Mouse (Mus musculus) limb, embryonic 14.5 days (tissue): Measurements from ENCODE around the gene Tlx3. TPM values are rescaled to one million over a fixed set of nuclear protein-coding genes. Genes with fewer than 3 reads are reported as not detected.

Experiments used
- ATAC-seq: fragments of 200-750 bp; cut with Nextera tagmentation; 2 replicates; pipeline ENCODE4 v1.8.0; 2017; ENCODE audit warnings: low read depth, moderate number of reproducible peaks, moderate TSS enrichment; ENCODE audit not compliant: low FRiP score
- DNase-seq: peaks from one replicate; pipeline ENCODE4 v3.0.0-alpha.2; 2015; ENCODE audit warnings: low spot score
- H3K27ac ChIP-seq: fragments of 300-500 bp; sonication (generic); replicated peaks from 2 replicates; pipeline ENCODE4 v1.5.1; 2014; ENCODE audit warnings: low read depth, mild to moderate bottlenecking, low read length, moderate library complexity, mixed read lengths
- H3K27me3 ChIP-seq: fragments of 300-500 bp; sonication (generic); 2 replicates; pipeline ENCODE4 v1.6.1; 2014; ENCODE audit warnings: low read length, mixed read lengths; ENCODE audit not compliant: control insufficient read depth, insufficient read depth
- H3K36me3 ChIP-seq: fragments of 300-500 bp; sonication (generic); 2 replicates; pipeline ENCODE4 v1.6.1; 2014; ENCODE audit warnings: mild to moderate bottlenecking, low read length, moderate library complexity, mixed read lengths; ENCODE audit not compliant: control insufficient read depth, insufficient read depth
- H3K4me1 ChIP-seq: fragments of 300-500 bp; sonication (generic); 2 replicates; pipeline ENCODE4 v1.6.1; 2014; ENCODE audit warnings: antibody characterized with exemption, low read length, mixed read lengths; ENCODE audit not compliant: control insufficient read depth, insufficient read depth
- H3K4me2 ChIP-seq: fragments of 300-500 bp; sonication (generic); replicated peaks from 2 replicates; pipeline ENCODE4 v1.6.1; 2014; ENCODE audit warnings: low read depth, mild to moderate bottlenecking, low read length, moderate library complexity; ENCODE audit not compliant: severe bottlenecking
- H3K4me3 ChIP-seq: fragments of 300-500 bp; sonication (generic); replicated peaks from 2 replicates; pipeline ENCODE4 v1.5.1; 2014; ENCODE audit warnings: low read length
- H3K9ac ChIP-seq: fragments of 300-500 bp; sonication (generic); 2 replicates; pipeline ENCODE4 v1.6.1; 2014; ENCODE audit warnings: mild to moderate bottlenecking, low read depth, low read length, moderate library complexity; ENCODE audit not compliant: severe bottlenecking
- H3K9me3 ChIP-seq: fragments of 300-500 bp; sonication (generic); 2 replicates; pipeline ENCODE4 v1.6.1; 2016; ENCODE audit warnings: low read length; ENCODE audit not compliant: control insufficient read depth
- POLR2A ChIP-seq: fragments of 200-500 bp; IDR thresholded peaks from 2 replicates; pipeline ENCODE4 v1.8.0; 2012; ENCODE audit warnings: inconsistent platforms, mild to moderate bottlenecking, moderate library complexity, borderline replicate concordance; ENCODE audit not compliant: insufficient read depth, insufficient read length; ENCODE audit errors: extremely low read depth
- WGBS: fragments of 180-500 bp; shearing (Covaris S2); extraction: QIAGEN DNeasy Blood & Tissue Kit; methylation state at CpG from one replicate; pipeline ENCODE4 v1.1.7; 2014; 5-methylcytosine and 5-hydroxymethylcytosine counted together
- polyA plus RNA-seq, 2 experiments: library from polyadenylated mRNA; depleted of rRNA in 1 of 2; stranded (reverse) in 1 of 2; unstranded in 1 of 2; fragments of >200 nt; fragmentation: Nextera tagmentation in 1 of 2; extraction: Ambion mirVana in 1 of 2; gene quantifications; 2 replicates each; pipeline versions ENCODE4 v1.2.1 to v1.2.3; 2012 to 2014

Tlx3 gene
- polyA plus RNA-seq, 2 experiments: 0.08 TPM; not detected in 1

GRCm38 (mm10) chr11:33151128-33151779 lies 52.1 kb downstream of the Tlx3 start:
- TF ChIP-seq POLR2A: no peak
- no peaks in the 10 kb centered on the region for H3K9me3 ChIP-seq
- no peak overlapping the region for H3K9ac ChIP-seq
- H3K36me3 ChIP-seq: peaks cover 62% of the 10 kb centered on the region
- 78% methylated on average over 3 of the region's 3 CpGs for WGBS
- H3K4me1 ChIP-seq: peaks cover 8% of the 10 kb centered on the region; the same call in 1 of the 2 replicates
- H3K4me3 ChIP-seq: no peak overlapping the region
- no peak for ATAC-seq
- no peaks in the 10 kb centered on the region for H3K27me3 ChIP-seq
- H3K27ac ChIP-seq: no peak overlapping the region
- no peak overlapping the region for H3K4me2 ChIP-seq
- DNase-seq: no peak

Other genes starting within 250 kb of the Tlx3 start
- gene Fgf18, start 56.2 kb downstream of the Tlx3 start, polyA plus RNA-seq (2012; rRNA removed): 15.8 and 18.5 TPM in 2 replicates
- gene Fgf18, start 56.2 kb downstream of the Tlx3 start, polyA plus RNA-seq (2014; fragmentation: Nextera tagmentation; extraction: Ambion mirVana): 24.0 and 24.5 TPM in 2 replicates
- 633 and 1,234 TPM in 2 replicates for gene Npm1, start 40.4 kb downstream of the Tlx3 start, polyA plus RNA-seq (2012; rRNA removed)
- gene Npm1, start 40.4 kb downstream of the Tlx3 start, polyA plus RNA-seq (2014; fragmentation: Nextera tagmentation; extraction: Ambion mirVana): 1,104 and 1,131 TPM in 2 replicates
- gene Gm12117, start 73.1 kb upstream of the Tlx3 start, polyA plus RNA-seq (2012; rRNA removed): 0.24 TPM in 1 of 2 replicates, not detected in the other
- gene Gm12117, start 73.1 kb upstream of the Tlx3 start, polyA plus RNA-seq (2014; fragmentation: Nextera tagmentation; extraction: Ambion mirVana): not detected in 2 replicates